Mouse (Mus musculus): Measurements from ENCODE around the gene Rptor.

Gene Rptor

GRCm38 (mm10) chr11:119603527-119603905 is 811 bp downstream of the Rptor start:
- DNase-seq (ENCODE audit: inconsistent ontology term): peak; percentile 30

GRCm38 (mm10) chr11:119607464-119607863 is 4.8 kb downstream of the Rptor start:
- DNase-seq (ENCODE audit: inconsistent ontology term): no peak

GRCm38 (mm10) chr11:119611496-119611895 is 8.8 kb downstream of the Rptor start:
- no peak for DNase-seq (ENCODE audit: inconsistent ontology term)

- DNase-seq (ENCODE audit: inconsistent ontology term): no peak
These were observed 9.5 kb downstream of the Rptor start for GRCm38 (mm10) chr11:119612179-119612578.

GRCm38 (mm10) chr11:119615087-119615486 is 12.4 kb downstream of the Rptor start:
- no peak for DNase-seq (ENCODE audit: inconsistent ontology term)

- no peak for DNase-seq (ENCODE audit: inconsistent ontology term)
These were observed 16.1 kb downstream of the Rptor start for GRCm38 (mm10) chr11:119618763-119619162.

- DNase-seq (ENCODE audit: inconsistent ontology term): no peak
These were observed 18.6 kb downstream of the Rptor start for GRCm38 (mm10) chr11:119621266-119621665.

- no peak for DNase-seq (ENCODE audit: inconsistent ontology term)
These were observed 21.1 kb downstream of the Rptor start for GRCm38 (mm10) chr11:119623800-119624199.

- no peak for DNase-seq (ENCODE audit: inconsistent ontology term)
These were observed 21.7 kb downstream of the Rptor start for GRCm38 (mm10) chr11:119624401-119624800.

- no peak for DNase-seq (ENCODE audit: inconsistent ontology term)
These were observed 22.2 kb downstream of the Rptor start for GRCm38 (mm10) chr11:119624955-119625354.

GRCm38 (mm10) chr11:119625476-119625875 is 22.8 kb downstream of the Rptor start:
- no peak for DNase-seq (ENCODE audit: inconsistent ontology term)

GRCm38 (mm10) chr11:119625943-119626342 is 23.2 kb downstream of the Rptor start:
- no peak for DNase-seq (ENCODE audit: inconsistent ontology term)

GRCm38 (mm10) chr11:119627243-119627642 is 24.5 kb downstream of the Rptor start:
- no peak for DNase-seq (ENCODE audit: inconsistent ontology term)

GRCm38 (mm10) chr11:119629072-119629471 is 26.4 kb downstream of the Rptor start:
- DNase-seq (ENCODE audit: inconsistent ontology term): no peak

- DNase-seq (ENCODE audit: inconsistent ontology term): no peak
These were observed 27.6 kb downstream of the Rptor start for GRCm38 (mm10) chr11:119630329-119630728.

GRCm38 (mm10) chr11:119631222-119631870 is 28.6 kb downstream of the Rptor start:
- DNase-seq (ENCODE audit: inconsistent ontology term): no peak

GRCm38 (mm10) chr11:119636371-119636883 is 33.7 kb downstream of the Rptor start:
- DNase-seq (ENCODE audit: inconsistent ontology term): no peak

- DNase-seq (ENCODE audit: inconsistent ontology term): no peak
These were observed 34.8 kb downstream of the Rptor start for GRCm38 (mm10) chr11:119637519-119637918.

GRCm38 (mm10) chr11:119640491-119640890 is 37.8 kb downstream of the Rptor start:
- DNase-seq (ENCODE audit: inconsistent ontology term): peak; percentile 87

GRCm38 (mm10) chr11:119641831-119642381 is 39.2 kb downstream of the Rptor start:
- DNase-seq (ENCODE audit: inconsistent ontology term): no peak

GRCm38 (mm10) chr11:119643347-119643746 is 40.6 kb downstream of the Rptor start:
- no peak for DNase-seq (ENCODE audit: inconsistent ontology term)

- no peak for DNase-seq (ENCODE audit: inconsistent ontology term)
These were observed 41.4 kb downstream of the Rptor start for GRCm38 (mm10) chr11:119644140-119644539.

GRCm38 (mm10) chr11:119644612-119645379 is 42.1 kb downstream of the Rptor start:
- no peak for DNase-seq (ENCODE audit: inconsistent ontology term)

Data from Muller cell, postnatal 12 days (primary cell).